Mouse (Mus musculus) embryo, embryonic 9.5 days (tissue): Measurements from ENCODE around the gene Tnfrsf21.

Experiments used
- DNase-seq: peaks from one replicate; pipeline ENCODE4 v3.0.0-alpha.2; 2017; ENCODE audit errors: extremely low spot score

Gene Tnfrsf21

GRCm38 (mm10) chr17:43076801-43077493, 60.6 kb downstream of the Tnfrsf21 start:
- DNase-seq, result peak; percentile 69

GRCm38 (mm10) chr17:43077540-43077939, 61.2 kb downstream of the Tnfrsf21 start:
- peak; percentile 8 for DNase-seq

- no peak for DNase-seq
Measured at GRCm38 (mm10) chr17:43081225-43081624, 64.9 kb downstream of the Tnfrsf21 start.

GRCm38 (mm10) chr17:43089496-43089895, 73.1 kb downstream of the Tnfrsf21 start:
- no peak for DNase-seq

- no peak for DNase-seq
Measured at GRCm38 (mm10) chr17:43090948-43091724, 74.8 kb downstream of the Tnfrsf21 start.

- no peak for DNase-seq
Measured at GRCm38 (mm10) chr17:43092280-43092995, 76.1 kb downstream of the Tnfrsf21 start.

GRCm38 (mm10) chr17:43094285-43094684, 77.9 kb downstream of the Tnfrsf21 start:
- DNase-seq, result no peak

GRCm38 (mm10) chr17:43097101-43097688, 80.8 kb downstream of the Tnfrsf21 start:
- no peak for DNase-seq

- DNase-seq, result no peak
Measured at GRCm38 (mm10) chr17:43106108-43106507, 89.8 kb downstream of the Tnfrsf21 start.

- DNase-seq, result no peak
Measured at GRCm38 (mm10) chr17:43107338-43107737, 91.0 kb downstream of the Tnfrsf21 start.

GRCm38 (mm10) chr17:43109501-43109900, 93.1 kb downstream of the Tnfrsf21 start:
- no peak for DNase-seq

GRCm38 (mm10) chr17:43110168-43110885, 94.0 kb downstream of the Tnfrsf21 start:
- DNase-seq, result no peak

GRCm38 (mm10) chr17:43113391-43113984, 97.1 kb downstream of the Tnfrsf21 start:
- no peak for DNase-seq

- DNase-seq, result no peak
Measured at GRCm38 (mm10) chr17:43114086-43114581, 97.8 kb downstream of the Tnfrsf21 start.

GRCm38 (mm10) chr17:43114926-43115325, 98.6 kb downstream of the Tnfrsf21 start:
- no peak for DNase-seq

- DNase-seq, result no peak
Measured at GRCm38 (mm10) chr17:43116748-43117147, 100.4 kb downstream of the Tnfrsf21 start.

GRCm38 (mm10) chr17:43119446-43119845, 103.1 kb downstream of the Tnfrsf21 start:
- DNase-seq, result no peak

GRCm38 (mm10) chr17:43121096-43121495, 104.7 kb downstream of the Tnfrsf21 start:
- no peak for DNase-seq

- DNase-seq, result no peak
Measured at GRCm38 (mm10) chr17:43128305-43128704, 112.0 kb downstream of the Tnfrsf21 start.

GRCm38 (mm10) chr17:43128908-43129533, 112.7 kb downstream of the Tnfrsf21 start:
- DNase-seq, result no peak
